Mouse (Mus musculus) kidney, adult 18-20 months (tissue): Measurements from ENCODE around the gene Syt14.

Source experiments
- DNase-seq: peaks from one replicate; pipeline ENCODE4 v3.0.0; 2021

Syt14 gene

DNA sequence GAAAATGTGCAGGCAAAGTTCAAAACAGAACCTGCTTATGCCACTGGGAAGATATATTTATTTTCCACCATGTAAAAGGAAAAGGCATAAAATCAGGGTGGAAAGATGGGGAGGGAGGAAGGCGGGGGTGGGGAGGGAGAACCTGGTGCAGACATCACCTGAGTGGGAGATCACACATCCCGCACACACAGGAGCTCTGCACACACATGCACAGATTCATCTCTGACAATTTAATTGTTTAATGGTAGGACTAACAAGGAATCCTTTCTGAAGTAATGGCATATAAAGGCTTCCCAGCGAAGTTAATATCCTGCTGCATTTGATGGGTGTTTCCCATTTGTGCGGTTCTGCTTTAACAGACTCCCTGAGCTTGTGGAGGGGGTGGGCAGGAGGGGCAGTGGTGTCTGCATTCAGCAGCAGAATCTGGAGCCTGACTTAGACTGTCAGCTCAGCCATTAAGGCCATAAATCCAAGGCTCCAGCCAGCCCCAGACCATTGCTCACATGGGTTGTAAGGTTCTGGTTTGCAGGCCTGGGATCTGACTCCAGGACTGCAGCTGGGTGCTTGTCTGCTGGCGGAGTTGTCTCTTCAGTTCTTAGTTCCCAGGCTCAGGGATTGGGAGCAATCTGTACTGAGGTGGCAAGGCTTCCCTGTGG is 174.1 kb downstream of the Syt14 start:
- no peak for DNase-seq

DNA sequence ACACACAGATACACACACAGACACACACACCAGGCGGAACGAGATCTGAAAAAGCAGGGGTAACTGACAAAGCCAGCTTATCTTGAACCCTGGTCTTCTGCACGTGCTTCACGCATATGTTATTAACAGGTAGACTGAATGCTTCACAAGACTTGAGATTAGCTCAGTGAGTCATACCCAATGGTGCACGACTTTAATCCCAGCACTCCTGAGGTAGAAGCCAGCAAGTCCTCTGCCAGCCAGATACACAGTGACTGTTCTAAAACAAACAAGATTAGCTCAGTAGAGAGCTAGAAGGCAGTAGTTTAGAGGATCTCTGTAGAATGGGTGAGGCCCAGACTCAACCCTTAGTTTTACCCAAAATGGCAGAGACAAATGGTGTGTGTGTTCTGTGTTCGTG is 175.3 kb downstream of the Syt14 start:
- no peak for DNase-seq

DNA sequence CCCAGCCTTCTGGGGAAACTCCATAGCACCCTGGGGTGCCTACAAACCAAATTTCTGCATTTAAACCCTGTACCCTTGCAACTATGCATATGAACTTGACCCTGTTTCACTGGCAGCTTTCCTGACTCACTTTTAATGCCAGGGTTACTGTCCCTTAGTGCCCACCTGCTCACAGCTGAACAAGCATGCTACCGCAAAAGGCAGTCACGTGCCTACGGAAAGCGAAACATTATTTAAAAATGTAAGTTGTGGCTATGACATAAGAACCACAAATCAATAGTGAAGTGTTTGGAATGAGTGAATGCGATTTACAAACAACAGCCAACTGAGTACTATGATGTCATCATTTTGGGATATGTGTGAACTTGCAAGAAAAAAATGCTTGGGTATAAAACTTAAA is 178.0 kb downstream of the Syt14 start:
- no peak for DNase-seq

DNA sequence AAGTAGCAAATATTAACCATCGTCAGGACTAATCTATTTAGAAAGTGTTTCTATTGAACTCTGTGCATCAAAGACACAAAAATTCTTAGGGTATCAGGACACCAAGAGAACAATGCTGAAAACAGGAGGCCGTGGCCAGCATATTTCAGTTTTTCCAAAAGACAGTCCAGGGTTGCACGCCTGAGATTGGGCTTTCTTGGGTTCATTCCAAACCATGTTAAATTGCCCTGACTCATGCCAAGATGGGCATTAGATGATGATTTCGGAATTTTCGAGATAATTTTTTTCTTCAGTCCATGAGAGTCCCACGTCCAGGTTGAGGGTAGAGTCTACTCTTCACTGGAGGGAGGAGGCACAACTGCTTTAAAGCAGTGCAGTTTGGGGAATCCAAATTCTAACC is 178.6 kb downstream of the Syt14 start:
- DNase-seq: no peak

DNA sequence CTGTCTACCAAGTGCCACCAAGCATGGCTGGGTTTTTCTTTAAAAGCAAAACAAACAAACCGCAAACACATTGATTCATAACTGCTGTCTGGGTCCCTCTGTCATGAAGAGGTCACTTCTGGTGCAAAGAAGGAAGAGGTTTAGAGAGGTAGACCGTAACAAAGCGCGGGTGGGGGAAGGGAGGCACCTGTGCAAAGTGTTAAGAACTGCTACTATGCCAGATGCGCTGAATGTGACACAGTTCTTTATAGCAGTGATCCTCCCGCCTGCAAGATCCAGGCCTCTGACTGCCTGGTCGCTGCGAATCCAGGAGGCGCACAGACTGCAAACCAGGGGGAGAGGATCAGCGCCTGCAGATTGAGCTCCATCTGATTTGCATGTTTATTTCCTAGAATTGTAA is 179.2 kb downstream of the Syt14 start:
- DNase-seq: no peak

DNA sequence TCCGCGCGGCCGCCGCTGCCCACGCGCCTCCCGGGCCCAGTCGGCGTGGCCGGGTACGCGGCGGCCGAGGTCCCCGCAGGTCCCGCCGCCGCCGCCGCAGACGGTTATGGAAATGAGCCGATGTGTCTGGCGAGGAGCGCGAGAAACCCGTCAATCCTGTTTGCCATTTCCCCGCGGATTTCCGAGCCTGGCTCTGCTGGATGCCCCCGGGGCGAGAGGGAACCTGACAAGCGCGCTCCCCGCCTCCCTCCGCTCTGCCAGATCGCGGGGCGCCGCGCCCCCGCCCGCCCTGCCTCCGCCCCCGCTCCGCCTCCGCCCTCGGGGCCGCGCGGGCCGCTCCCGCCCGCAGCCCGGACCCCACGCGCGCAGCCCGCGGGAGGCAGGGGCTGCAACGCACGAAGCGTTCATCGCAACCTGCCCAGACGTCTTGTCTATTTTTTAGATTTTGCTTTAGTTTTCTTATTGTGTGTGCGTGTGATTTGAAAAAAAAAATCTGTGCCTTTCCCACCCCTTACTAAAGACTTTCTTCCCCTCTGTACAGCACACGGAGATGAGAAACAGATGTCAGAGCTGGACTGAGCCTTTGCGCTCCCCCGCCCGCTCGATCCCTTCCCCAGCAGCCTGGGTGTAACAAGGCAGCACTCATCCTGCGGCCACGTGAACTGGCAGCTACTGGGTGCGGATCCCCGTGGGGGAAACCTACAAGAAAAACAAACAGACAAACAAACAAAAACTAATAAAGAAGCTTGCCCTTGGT is 179.9 kb downstream of the Syt14 start, which contains the start of gene Sertad4:
Gene Sertad4, minus strand, starts transcription at position 283 of the 757 bp plus-strand sequence.
- DNase-seq: peak; percentile 63

DNA sequence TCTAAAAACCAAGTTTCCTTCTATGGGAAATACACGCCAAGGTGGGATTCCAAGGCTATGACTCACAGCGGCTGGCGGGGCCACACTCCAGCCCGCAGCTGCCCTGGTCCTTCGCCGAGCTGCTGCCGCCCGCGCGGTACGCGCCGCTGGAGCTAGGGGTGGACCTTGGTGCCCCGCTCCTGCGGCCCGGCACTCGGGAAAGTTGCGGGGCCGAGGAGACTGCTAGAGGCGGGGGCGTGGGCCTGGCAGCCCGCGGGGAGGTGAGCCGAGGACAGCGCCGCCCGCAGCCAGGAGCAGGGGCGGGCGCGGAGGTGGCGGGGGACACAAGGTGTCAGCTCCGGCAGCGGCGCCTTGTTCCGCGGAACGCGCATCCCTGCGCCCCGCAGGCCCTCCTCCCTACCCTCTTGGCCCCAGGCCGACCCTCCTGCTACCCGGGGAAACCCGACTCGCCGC is 180.7 kb downstream of the Syt14 start:
- DNase-seq: peak; percentile 55

DNA sequence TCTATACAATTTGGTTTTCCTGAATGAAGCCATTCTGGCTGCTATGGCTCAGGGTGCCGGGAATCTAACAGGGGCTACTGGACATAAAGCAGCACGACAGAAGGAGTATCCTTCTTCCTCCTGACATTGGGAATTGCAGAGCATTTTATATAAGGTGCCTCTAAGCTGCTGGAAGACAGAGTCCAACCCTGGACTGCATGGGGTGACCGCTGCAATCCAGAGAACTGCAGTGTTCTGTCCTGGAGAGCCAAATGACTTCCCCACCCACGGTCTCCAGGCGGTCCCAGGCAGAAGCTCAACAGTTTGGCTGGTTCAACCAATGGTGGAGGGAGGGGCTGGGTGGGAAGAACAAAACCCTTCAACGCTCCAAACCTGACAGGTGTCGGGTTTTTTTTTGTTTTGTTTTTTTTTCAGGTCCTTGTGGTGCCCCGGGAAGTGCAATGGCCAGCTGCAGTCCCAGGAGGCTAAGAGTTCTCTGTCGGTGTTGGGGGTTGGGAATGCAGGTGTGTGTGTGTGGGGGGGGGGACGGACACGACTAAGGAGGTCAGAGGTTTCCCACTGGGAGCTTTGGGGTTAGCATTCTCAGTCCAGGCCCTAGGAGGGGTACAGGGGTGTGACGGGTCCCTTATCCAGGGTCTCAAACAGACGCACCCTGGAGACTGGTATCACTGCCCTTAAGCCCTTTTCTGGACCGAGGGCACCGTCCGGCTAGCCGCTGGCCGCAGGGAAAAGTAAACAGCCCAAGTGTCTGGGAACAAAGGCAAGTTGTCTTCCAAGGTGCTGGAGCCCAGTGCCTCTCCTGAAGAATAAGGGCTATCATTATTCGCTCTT is 181.4 kb downstream of the Syt14 start:
- no peak for DNase-seq

DNA sequence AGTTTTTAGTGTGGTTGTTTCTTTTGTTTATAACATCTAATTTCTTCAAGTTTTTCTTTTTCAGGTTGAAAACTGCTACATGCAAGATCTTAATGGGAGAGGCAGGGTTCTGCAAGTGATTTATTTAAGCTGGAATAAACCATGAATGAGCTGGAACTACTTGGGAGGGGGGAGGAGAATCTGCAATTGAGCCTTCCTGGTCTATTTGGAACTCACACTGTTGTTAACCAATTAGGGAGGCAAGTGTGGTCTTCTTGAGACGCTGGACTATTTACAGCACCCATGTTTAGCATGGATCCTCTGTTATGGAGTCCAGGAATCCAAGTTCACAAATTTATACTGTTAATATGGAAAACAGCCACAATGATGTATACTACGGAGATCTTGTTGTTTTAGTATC is 182.1 kb downstream of the Syt14 start:
- no peak for DNase-seq

DNA sequence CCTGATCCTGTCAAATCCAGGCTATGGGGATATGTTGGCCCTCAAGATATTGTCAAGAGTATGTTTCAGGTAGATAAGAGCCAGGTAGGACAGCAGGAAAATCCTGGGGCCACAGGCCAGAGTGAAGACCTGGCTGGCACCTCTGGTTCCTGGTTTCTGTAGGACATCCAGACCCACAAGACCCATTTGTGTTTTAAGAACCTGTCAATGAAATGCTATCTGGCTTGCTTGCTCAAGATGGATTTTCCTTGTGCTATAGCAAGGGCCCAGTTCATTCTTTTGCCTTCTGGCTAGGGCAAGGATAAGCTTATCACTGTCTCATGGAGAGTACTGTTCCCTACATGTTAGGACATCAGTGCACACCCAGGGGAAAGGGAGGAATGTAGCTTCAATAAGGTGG is 183.5 kb downstream of the Syt14 start:
- no peak for DNase-seq

DNA sequence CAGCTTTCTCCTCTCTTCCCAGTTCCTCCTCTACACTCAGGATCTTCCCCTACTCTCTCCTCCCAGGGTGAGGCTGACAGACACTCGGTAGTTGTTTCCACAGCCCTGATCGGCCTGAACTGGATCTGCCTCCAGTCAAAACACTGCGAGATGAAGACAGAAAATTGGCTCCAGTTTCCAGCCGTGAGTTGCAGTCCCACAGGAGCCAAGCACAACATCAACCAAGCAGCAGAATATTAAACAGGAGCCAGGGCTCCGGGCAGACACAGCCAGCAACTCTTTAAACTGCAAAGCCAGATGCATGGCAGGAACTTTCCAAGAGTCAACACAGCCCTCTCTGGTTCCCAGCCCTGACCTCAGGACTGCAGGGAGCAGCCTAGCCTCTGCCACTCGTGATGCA is 183.9 kb downstream of the Syt14 start:
- peak; percentile 29 for DNase-seq

DNA sequence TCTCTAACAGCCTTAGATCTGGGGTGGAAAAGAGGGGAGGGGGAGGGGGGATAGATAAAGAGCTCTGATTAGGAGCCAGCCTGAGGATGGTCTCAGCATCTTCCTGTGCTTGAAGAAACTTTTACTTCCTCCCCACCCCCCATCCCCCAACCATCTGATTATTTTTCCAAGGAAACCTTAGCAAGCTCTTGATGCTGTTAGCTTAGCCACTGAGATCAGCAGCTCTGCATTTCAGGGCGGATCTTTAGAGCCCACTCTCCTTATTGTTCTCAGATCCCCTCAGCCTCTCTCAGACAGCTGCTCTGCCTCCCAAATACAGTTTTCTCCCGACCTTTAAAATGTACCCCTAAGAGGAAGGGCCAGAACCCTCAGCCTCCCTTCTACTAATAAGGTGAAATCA is 184.4 kb downstream of the Syt14 start:
- DNase-seq: no peak

DNA sequence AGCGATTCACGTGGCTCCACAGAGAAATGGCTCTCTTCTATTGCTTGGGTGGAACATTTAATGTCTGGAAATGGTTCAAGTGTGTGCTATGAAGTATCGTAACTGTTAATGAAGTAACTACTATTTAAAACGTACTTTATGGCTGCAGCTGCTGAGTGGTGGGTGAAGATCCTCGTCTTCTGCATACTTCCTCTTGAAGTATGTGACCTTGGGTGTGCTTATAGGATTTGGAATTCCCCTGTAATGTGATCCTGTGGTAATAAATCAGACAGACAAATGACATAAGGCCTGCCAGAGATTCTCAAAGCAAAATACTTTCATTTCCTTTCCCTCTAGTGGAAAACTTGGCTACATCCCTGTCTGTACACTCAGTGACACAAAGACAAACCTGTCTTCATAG is 186.0 kb downstream of the Syt14 start:
- no peak for DNase-seq

DNA sequence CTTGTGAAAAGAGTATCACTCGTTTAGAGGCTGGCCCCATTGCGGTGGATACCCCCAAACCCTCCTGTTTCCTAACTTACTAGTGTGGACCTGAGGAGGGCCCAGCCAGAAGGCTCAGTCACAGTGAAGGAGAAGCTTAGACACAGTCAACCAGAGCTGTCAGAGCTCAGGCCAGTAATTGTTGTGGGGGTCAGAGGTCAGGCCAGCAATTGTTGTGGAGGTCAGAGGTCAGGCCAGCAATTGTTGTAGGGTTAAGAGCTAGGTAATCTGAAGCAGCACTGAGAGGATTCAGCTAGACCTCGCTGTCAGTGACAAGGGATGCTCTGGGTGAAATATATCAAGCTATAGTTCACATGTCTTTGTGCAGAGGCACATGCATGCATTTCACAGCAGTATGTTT is 188.3 kb downstream of the Syt14 start:
- no peak for DNase-seq
